Mouse (Mus musculus) G1E (cell line): ENCODE data around the gene St8sia1.

ENCODE experiments used
- CTCF ChIP-seq: IDR thresholded peaks from 2 replicates; pipeline ENCODE4 v1.5.1; 2012; ENCODE audit warnings: low read depth, low read length, inconsistent platforms, mixed read lengths
- GATA1 ChIP-seq: IDR thresholded peaks from 2 replicates; pipeline ENCODE4 v1.6.1; 2012; ENCODE audit warnings: borderline replicate concordance, low read length, inconsistent platforms, mixed read lengths
- TAL1 ChIP-seq: conservative IDR thresholded peaks from 2 replicates; pipeline ENCODE4 v1.6.1; 2012; ENCODE audit warnings: low read depth, low read length, inconsistent platforms, mixed read lengths

DNA sequence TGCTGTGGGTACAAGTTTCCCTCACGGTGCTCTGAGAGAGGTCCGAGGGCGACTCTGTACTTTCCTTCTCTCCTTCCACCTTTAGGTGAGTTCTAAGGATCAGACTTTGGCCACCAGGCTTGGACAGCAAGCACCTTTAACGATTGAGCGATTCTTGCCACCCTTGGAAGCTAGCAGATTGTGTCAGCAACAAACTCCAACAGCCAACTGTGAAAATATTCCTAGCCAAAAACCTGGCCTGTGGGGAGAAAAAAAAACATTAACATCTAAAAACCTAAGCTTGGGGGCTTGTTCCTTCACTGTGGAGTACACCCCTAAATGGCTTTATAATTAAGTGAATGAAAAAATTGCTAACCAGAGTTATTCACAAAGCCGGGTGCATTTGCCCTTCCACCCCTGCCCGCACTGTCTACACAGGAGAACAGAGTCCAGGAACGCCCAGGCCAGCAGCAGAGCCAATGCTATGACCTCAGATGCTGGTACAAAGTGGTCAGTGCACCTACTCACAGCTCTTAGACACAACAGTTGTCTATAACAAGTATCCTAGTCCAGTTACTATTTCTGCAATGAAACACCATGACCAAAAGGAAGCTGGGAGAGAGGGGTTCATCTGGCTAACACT lies 83.3 kb downstream of the St8sia1 start:
- TF ChIP-seq CTCF (no peak), GATA1 (no peak), TAL1 (no peak)
